In genomic region chr15:86683081-86683480, GRCm38 (mm10) we compare ENCODE assay signal across 29 mouse cellular contexts.
A peak's percentile ranks its signal among the peaks of the same experiment; 100 is the strongest.
DNase-seq lines count a peak whose midpoint lies in the region; ATAC-seq and TF ChIP-seq lines count a peak whose summit lies in the region.
"Had no signal": no experiment of that assay in that cellular context is flagged by ENCODE, and none has a peak within 500 bp of the region (broad histone marks: within the 10 kb centered on the region; RNA-seq: fewer than 3 reads in every experiment).

No protein-coding gene starts in this region.

- ATAC-seq in midbrain, embryonic 13.5 days, result no peak
- no peak for ATAC-seq in midbrain, embryonic 11.5 days (ENCODE audit: low FRiP score)
- no peak for ATAC-seq in frontal cortex, adult (ENCODE audit: low TSS enrichment)
- ATAC-seq: activated CD4-positive, CD25-positive, alpha-beta regulatory T cell, adult 4 months; CD4-positive, CD25-positive, alpha-beta regulatory T cell, adult 4 months; forebrain, postnatal 0 days; intestine, postnatal 0 days had no signal

- no peak overlapping the region for H3K9ac ChIP-seq in midbrain, embryonic 13.5 days (replicated peaks)
- H3K9ac ChIP-seq in midbrain, embryonic 11.5 days (ENCODE audit: low read length), result no peak overlapping the region
- H3K9ac ChIP-seq: embryonic facial prominence, embryonic 15.5 days; forebrain, embryonic 12.5 days; forebrain, postnatal 0 days; liver, embryonic 14.5 days; neural tube, embryonic 12.5 days had no signal

- WGBS in midbrain, embryonic 13.5 days, result 74% methylated on average over 12 of the region's 12 CpGs
- WGBS in midbrain, embryonic 11.5 days, result 93% methylated on average over 12 of the region's 12 CpGs

- no peak overlapping the region for H3K4me3 ChIP-seq in midbrain, embryonic 13.5 days (replicated peaks)
- H3K4me3 ChIP-seq in midbrain, embryonic 11.5 days (ENCODE audit: low read depth, low read length), result no peak overlapping the region
- H3K4me3 ChIP-seq: embryonic facial prominence, embryonic 10.5 days; embryonic facial prominence, embryonic 15.5 days; forebrain, embryonic 12.5 days; hindbrain, embryonic 10.5 days; neural tube, embryonic 12.5 days had no signal

- peak overlapping the region; percentile 26; the same call in 1 of the 2 replicates for H3K27ac ChIP-seq in midbrain, embryonic 13.5 days
- H3K27ac ChIP-seq in midbrain, embryonic 11.5 days (ENCODE audit: low read depth, low read length), result no peak overlapping the region
- H3K27ac ChIP-seq: embryonic facial prominence, embryonic 10.5 days; embryonic facial prominence, embryonic 15.5 days; forebrain, embryonic 12.5 days; hindbrain, embryonic 10.5 days; liver, embryonic 14.5 days; macrophage; neural tube, embryonic 12.5 days had no signal

- H3K36me3 ChIP-seq in midbrain, embryonic 13.5 days, result no peaks in the 10 kb centered on the region
- no peaks in the 10 kb centered on the region for H3K36me3 ChIP-seq in midbrain, embryonic 11.5 days (ENCODE audit: control insufficient read depth, insufficient read depth, low read length)
- H3K36me3 ChIP-seq: embryonic facial prominence, embryonic 10.5 days; embryonic facial prominence, embryonic 15.5 days; forebrain, embryonic 12.5 days; hindbrain, embryonic 10.5 days; neural tube, embryonic 12.5 days had no signal

- H3K9me3 ChIP-seq in midbrain, embryonic 13.5 days, result no peaks in the 10 kb centered on the region
- H3K9me3 ChIP-seq in midbrain, embryonic 11.5 days (ENCODE audit: control insufficient read depth, low read length), result no peaks in the 10 kb centered on the region
- H3K9me3 ChIP-seq: embryonic facial prominence, embryonic 10.5 days; embryonic facial prominence, embryonic 15.5 days; forebrain, embryonic 12.5 days; hindbrain, embryonic 10.5 days; neural tube, embryonic 12.5 days had no signal

- no peak for TF ChIP-seq POLR2A in brain, embryonic 14.5 days (IDR thresholded peaks at IDR 0.05; ENCODE audit: borderline replicate concordance, extremely low read depth, insufficient read depth, insufficient read length, poor library complexity, severe bottlenecking)

- H3K4me1 ChIP-seq in midbrain, embryonic 13.5 days (replicated peaks), result peaks cover 7% of the 10 kb centered on the region
- no peaks in the 10 kb centered on the region for H3K4me1 ChIP-seq in midbrain, embryonic 11.5 days (ENCODE audit: control insufficient read depth, insufficient read depth, low read length)
- H3K4me1 ChIP-seq: embryonic facial prominence, embryonic 10.5 days; embryonic facial prominence, embryonic 15.5 days; forebrain, embryonic 12.5 days; neural tube, embryonic 12.5 days had no signal

- TF ChIP-seq CTCF in brain, embryonic 14.5 days (IDR thresholded peaks at IDR 0.05; ENCODE audit: borderline replicate concordance, extremely low read depth, insufficient read depth, insufficient read length), result no peak

- H3K4me2 ChIP-seq in midbrain, embryonic 13.5 days (replicated peaks), result no peak overlapping the region
- H3K4me2 ChIP-seq in midbrain, embryonic 11.5 days, result no peak overlapping the region
- H3K4me2 ChIP-seq: embryonic facial prominence, embryonic 15.5 days; forebrain, embryonic 12.5 days; neural tube, embryonic 12.5 days had no signal

- H3K27me3 ChIP-seq in midbrain, embryonic 13.5 days, result no peaks in the 10 kb centered on the region
- no peaks in the 10 kb centered on the region for H3K27me3 ChIP-seq in midbrain, embryonic 11.5 days (ENCODE audit: control insufficient read depth, insufficient read depth, low read length)
- H3K27me3 ChIP-seq: embryonic facial prominence, embryonic 15.5 days; forebrain, embryonic 12.5 days; neural tube, embryonic 12.5 days had no signal

- peak; percentile 44 to 63 for DNase-seq in cerebellum, postnatal 25 days
- DNase-seq in cerebellum, adult 11 months, result no peak
- DNase-seq in midbrain, embryonic 11.5 days (ENCODE audit: low spot score, missing footprints), result no peak
- peak; percentile 16 for DNase-seq in MN1 (ENCODE audit: low spot score)
- DNase-seq in brain, embryonic 14.5 days (ENCODE audit: low read depth), result peak; percentile 30
- DNase-seq: adrenal gland, adult 2 months; forebrain, postnatal 0 days; gastrocnemius, postnatal 10 days; heart, postnatal 14 days; kidney, adult 9 months; kidney, postnatal 10 days; layer of hippocampus, postnatal 36 days; liver; lung, adult 2 months; lung, postnatal 10 days; right cerebral cortex, postnatal 14 days; thymus, postnatal 4 days had no signal

Comparison
In these comparisons a context has a peak if more than half of its experiments do, and no peak if none do; other contexts are left out.
1. DNase-seq: peak in cerebellum, postnatal 25 days (2 of 2), MN1 (single experiment) and brain, embryonic 14.5 days (single experiment); none in cerebellum, adult 11 months (single experiment) and midbrain, embryonic 11.5 days (single experiment).